Mouse (Mus musculus) embryonic facial prominence, embryonic 13.5 days (tissue): ENCODE measurements around the gene Zfp609. TPM values are rescaled to one million over a fixed set of nuclear protein-coding genes. Genes with fewer than 3 reads are reported as not detected.
A peak's percentile ranks its signal among the peaks of the same experiment; 100 is the strongest.

ENCODE experiments used
- ATAC-seq: fragments of 200-750 bp; cut with Nextera tagmentation; 2 replicates; pipeline ENCODE4 v1.8.0; 2017; ENCODE audit warnings: low read depth; ENCODE audit not compliant: insufficient number of reproducible peaks, insufficient read depth, low FRiP score, low TSS enrichment
- H3K27ac ChIP-seq: fragments of 300-500 bp; sonication (generic); 2 replicates; pipeline ENCODE4 v1.5.1; 2015; ENCODE audit warnings: moderate library complexity, mild to moderate bottlenecking, inconsistent platforms
- H3K27me3 ChIP-seq: fragments of 300-500 bp; sonication (generic); 2 replicates; pipeline ENCODE4 v1.6.1; 2015; ENCODE audit warnings: mild to moderate bottlenecking, inconsistent platforms
- H3K36me3 ChIP-seq: fragments of 300-500 bp; sonication (generic); 2 replicates; pipeline ENCODE4 v1.6.1; 2015; ENCODE audit warnings: mild to moderate bottlenecking, inconsistent platforms
- H3K4me1 ChIP-seq: fragments of 300-500 bp; sonication (generic); 2 replicates; pipeline ENCODE4 v1.6.1; 2015; ENCODE audit warnings: inconsistent platforms
- H3K4me2 ChIP-seq: fragments of 300-500 bp; sonication (generic); 2 replicates; pipeline ENCODE4 v1.6.1; 2015; ENCODE audit warnings: moderate library complexity, mild to moderate bottlenecking, inconsistent platforms
- H3K4me3 ChIP-seq: fragments of 300-500 bp; sonication (generic); 2 replicates; pipeline ENCODE4 v1.5.1; 2015; ENCODE audit warnings: mild to moderate bottlenecking, inconsistent platforms
- H3K9ac ChIP-seq: fragments of 300-500 bp; sonication (generic); 2 replicates; pipeline ENCODE4 v1.6.1; 2015; ENCODE audit warnings: mild to moderate bottlenecking, inconsistent platforms
- H3K9me3 ChIP-seq: fragments of 300-500 bp; sonication (generic); 2 replicates; pipeline ENCODE4 v1.6.1; 2016; ENCODE audit warnings: inconsistent platforms
- WGBS: fragments of 180-500 bp; shearing (Covaris S2); methylation state at CpG from one replicate; pipeline ENCODE4 v1.1.7; 2015; ENCODE audit warnings: mixed read lengths; 5-methylcytosine and 5-hydroxymethylcytosine counted together
- polyA plus RNA-seq: library from polyadenylated mRNA; unstranded; fragments of >200 nt; fragmentation: Nextera tagmentation; extraction: Ambion mirVana; gene quantifications from 2 replicates; pipeline ENCODE4 v1.2.1, GENCODE M21; 2015

Zfp609 gene
- polyA plus RNA-seq, 1 experiment from 2014 or later: 7.2 TPM

GRCm38 (mm10) chr9:65757826-65758225 is 69.5 kb downstream of the Zfp609 start:
- no peak overlapping the region for H3K27ac ChIP-seq
- WGBS: 79% methylated on average over 3 of the region's 3 CpGs
- no peak overlapping the region for H3K4me3 ChIP-seq
- no peaks in the 10 kb centered on the region for H3K4me1 ChIP-seq
- no peak for ATAC-seq
- H3K9ac ChIP-seq: no peak overlapping the region
- no peaks in the 10 kb centered on the region for H3K36me3 ChIP-seq
- H3K9me3 ChIP-seq: no peaks in the 10 kb centered on the region
- no peaks in the 10 kb centered on the region for H3K27me3 ChIP-seq
- H3K4me2 ChIP-seq: no peak overlapping the region

GRCm38 (mm10) chr9:65755673-65756375 is 71.5 kb downstream of the Zfp609 start:
- Histone ChIP-seq H3K4me3 (no peak overlapping the region), H3K27ac (no peak overlapping the region), H3K4me2 (no peak overlapping the region), H3K9ac (no peak overlapping the region), H3K36me3 (0 out of 2 replicates have a peak, but pooled peaks cover 5% of the 10 kb centered on the region), H3K27me3 (no peaks in the 10 kb centered on the region), H3K9me3 (no peaks in the 10 kb centered on the region), H3K4me1 (no peaks in the 10 kb centered on the region)
- ATAC-seq: no peak
- WGBS: 86% methylated on average over 7 of the region's 7 CpGs

- no peak for ATAC-seq
- 0 out of 2 replicates have a peak, but pooled peaks cover 6% of the 10 kb centered on the region for H3K36me3 ChIP-seq
- no peaks in the 10 kb centered on the region for H3K27me3 ChIP-seq
- H3K27ac ChIP-seq: no peak overlapping the region
- H3K9me3 ChIP-seq: no peaks in the 10 kb centered on the region
- 90% methylated on average over 1 of the region's 1 CpGs for WGBS
- no peak overlapping the region for H3K4me2 ChIP-seq
- H3K9ac ChIP-seq: no peak overlapping the region
- no peak overlapping the region for H3K4me3 ChIP-seq
- H3K4me1 ChIP-seq: no peaks in the 10 kb centered on the region
These were observed 72.2 kb downstream of the Zfp609 start for GRCm38 (mm10) chr9:65755164-65755563.

GRCm38 (mm10) chr9:65752632-65753031 is 74.7 kb downstream of the Zfp609 start:
- H3K4me2 ChIP-seq: no peak overlapping the region
- 0 out of 2 replicates have a peak, but pooled peaks cover 6% of the 10 kb centered on the region for H3K36me3 ChIP-seq
- no peaks in the 10 kb centered on the region for H3K4me1 ChIP-seq
- WGBS: 93% methylated on average over 3 of the region's 3 CpGs
- no peak overlapping the region for H3K9ac ChIP-seq
- H3K27me3 ChIP-seq: no peaks in the 10 kb centered on the region
- no peak overlapping the region for H3K27ac ChIP-seq
- H3K4me3 ChIP-seq: no peak overlapping the region
- ATAC-seq: no peak
- no peaks in the 10 kb centered on the region for H3K9me3 ChIP-seq

GRCm38 (mm10) chr9:65751906-65752305 is 75.5 kb downstream of the Zfp609 start:
- no peak for ATAC-seq

GRCm38 (mm10) chr9:65748102-65748501 is 79.3 kb downstream of the Zfp609 start:
- WGBS: 31% methylated on average over 4 of the region's 4 CpGs
- Histone ChIP-seq H3K9me3 (no peaks in the 10 kb centered on the region), H3K27me3 (no peaks in the 10 kb centered on the region), H3K4me2 (no peak overlapping the region), H3K36me3 (0 out of 2 replicates have a peak, but pooled peaks cover 6% of the 10 kb centered on the region), H3K4me1 (peaks cover 23% of the 10 kb centered on the region), H3K27ac (no peak overlapping the region), H3K9ac (no peak overlapping the region), H3K4me3 (no peak overlapping the region)
- ATAC-seq: no peak

More at GRCm38 (mm10) chr9:65751906-65752305, 75.5 kb downstream of the Zfp609 start:
- H3K36me3 ChIP-seq: 0 out of 2 replicates have a peak, but pooled peaks cover 6% of the 10 kb centered on the region
- no peaks in the 10 kb centered on the region for H3K4me1 ChIP-seq
- H3K9ac ChIP-seq: no peak overlapping the region
- 90% methylated on average over 7 of the region's 7 CpGs for WGBS
- no peak overlapping the region for H3K27ac ChIP-seq
- H3K27me3 ChIP-seq: no peaks in the 10 kb centered on the region
- no peaks in the 10 kb centered on the region for H3K9me3 ChIP-seq
- H3K4me2 ChIP-seq: no peak overlapping the region
- no peak overlapping the region for H3K4me3 ChIP-seq

GRCm38 (mm10) chr9:65746479-65746878 is 80.9 kb downstream of the Zfp609 start:
- ATAC-seq: no peak
- H3K9me3 ChIP-seq: no peaks in the 10 kb centered on the region
- 0 out of 2 replicates have a peak, but pooled peaks cover 6% of the 10 kb centered on the region for H3K36me3 ChIP-seq
- H3K4me2 ChIP-seq: no peak overlapping the region
- H3K4me3 ChIP-seq: no peak overlapping the region
- H3K27me3 ChIP-seq: no peaks in the 10 kb centered on the region
- peaks cover 23% of the 10 kb centered on the region for H3K4me1 ChIP-seq
- 79% methylated on average over 2 of the region's 2 CpGs for WGBS
- H3K9ac ChIP-seq: no peak overlapping the region
- no peak overlapping the region for H3K27ac ChIP-seq

GRCm38 (mm10) chr9:65745456-65745855 is 81.9 kb downstream of the Zfp609 start:
- 49% methylated on average over 5 of the region's 5 CpGs for WGBS
- H3K9me3 ChIP-seq: no peaks in the 10 kb centered on the region
- no peak for ATAC-seq
- H3K9ac ChIP-seq: no peak overlapping the region
- H3K4me1 ChIP-seq: peaks cover 23% of the 10 kb centered on the region
- H3K36me3 ChIP-seq: no peaks in the 10 kb centered on the region
- no peak overlapping the region for H3K4me2 ChIP-seq
- H3K27me3 ChIP-seq: no peaks in the 10 kb centered on the region
- H3K27ac ChIP-seq: 0 out of 2 replicates have a peak overlapping the region, but pooled peaks have one; percentile 19
- no peak overlapping the region for H3K4me3 ChIP-seq

- H3K36me3 ChIP-seq: no peaks in the 10 kb centered on the region
- no peak overlapping the region for H3K9ac ChIP-seq
- WGBS: 61% methylated on average over 4 of the region's 4 CpGs
- peaks cover 23% of the 10 kb centered on the region for H3K4me1 ChIP-seq
- H3K27ac ChIP-seq: peak overlapping the region; percentile 8; the same call in 1 of the 2 replicates
- no peak for ATAC-seq
- H3K4me3 ChIP-seq: no peak overlapping the region
- no peaks in the 10 kb centered on the region for H3K27me3 ChIP-seq
- no peak overlapping the region for H3K4me2 ChIP-seq
- no peaks in the 10 kb centered on the region for H3K9me3 ChIP-seq
These were observed 82.9 kb downstream of the Zfp609 start for GRCm38 (mm10) chr9:65744171-65745082.

GRCm38 (mm10) chr9:65743809-65744170 is 83.6 kb downstream of the Zfp609 start:
- Histone ChIP-seq H3K36me3 (peaks cover 2% of the 10 kb centered on the region; the same call in 1 of the 2 replicates), H3K9ac (no peak overlapping the region), H3K4me2 (no peak overlapping the region), H3K27me3 (no peaks in the 10 kb centered on the region), H3K4me1 (peaks cover 23% of the 10 kb centered on the region), H3K27ac (0 out of 2 replicates have a peak overlapping the region, but pooled peaks have one; percentile 8), H3K9me3 (no peaks in the 10 kb centered on the region), H3K4me3 (no peak overlapping the region)
- no peak for ATAC-seq

GRCm38 (mm10) chr9:65743322-65743721 is 84.0 kb downstream of the Zfp609 start:
- H3K9me3 ChIP-seq: no peaks in the 10 kb centered on the region

More at GRCm38 (mm10) chr9:65743322-65743721, 84.0 kb downstream of the Zfp609 start:
- no peaks in the 10 kb centered on the region for H3K27me3 ChIP-seq
- H3K4me2 ChIP-seq: no peak overlapping the region
- no peak overlapping the region for H3K9ac ChIP-seq
- ATAC-seq: no peak
- no peak overlapping the region for H3K27ac ChIP-seq
- H3K4me1 ChIP-seq: peaks cover 23% of the 10 kb centered on the region
- H3K4me3 ChIP-seq: no peak overlapping the region
- peaks cover 6% of the 10 kb centered on the region; the same call in 1 of the 2 replicates for H3K36me3 ChIP-seq
